Mouse (Mus musculus): Measurements from ENCODE around the gene Smarca4. TPM values are rescaled to one million over a fixed set of nuclear protein-coding genes. Genes with fewer than 3 reads are reported as not detected.
"Not testable (repeated sequence)": the region's sequence is repeated elsewhere in the genome, so short reads cannot be mapped to it uniquely, and the experiment has no call there.

The Smarca4 gene
- polyA plus RNA-seq, 1 experiment from 2014 or later: 120 TPM

DNA sequence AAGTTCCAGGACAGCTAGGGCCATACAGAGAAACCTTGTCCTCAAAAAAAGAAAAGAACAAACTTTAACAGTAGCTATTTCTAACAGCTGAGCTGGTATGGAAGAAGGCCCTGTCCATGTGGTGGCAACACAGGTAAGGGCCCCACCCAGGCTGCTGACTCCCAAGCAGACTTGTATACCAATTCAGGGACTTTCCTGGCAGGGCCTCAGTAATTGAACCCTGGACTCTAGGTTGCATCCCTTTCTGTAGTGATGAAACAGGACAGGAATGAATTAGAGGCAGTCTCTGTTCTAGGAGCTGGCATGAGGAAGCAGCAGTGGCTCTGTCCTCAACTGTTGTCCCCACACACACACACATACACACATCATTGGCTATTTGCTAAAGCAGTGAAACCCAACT lies 78.1 kb downstream of the Smarca4 start:
- Histone ChIP-seq H3K4me1 (replicated peaks) (no peaks in the 10 kb centered on the region), H3K27ac (no peak overlapping the region), H3K4me3 (replicated peaks) (no peak overlapping the region), H3K4me2 (no peak overlapping the region), H3K9me3 (no peaks in the 10 kb centered on the region), H3K9ac (replicated peaks) (no peak overlapping the region), H3K27me3 (no peaks in the 10 kb centered on the region), H3K36me3 (peaks cover 96% of the 10 kb centered on the region)
- ATAC-seq (ENCODE audit: insufficient number of reproducible peaks, insufficient read depth, low FRiP score, low TSS enrichment, low read depth): no peak

DNA sequence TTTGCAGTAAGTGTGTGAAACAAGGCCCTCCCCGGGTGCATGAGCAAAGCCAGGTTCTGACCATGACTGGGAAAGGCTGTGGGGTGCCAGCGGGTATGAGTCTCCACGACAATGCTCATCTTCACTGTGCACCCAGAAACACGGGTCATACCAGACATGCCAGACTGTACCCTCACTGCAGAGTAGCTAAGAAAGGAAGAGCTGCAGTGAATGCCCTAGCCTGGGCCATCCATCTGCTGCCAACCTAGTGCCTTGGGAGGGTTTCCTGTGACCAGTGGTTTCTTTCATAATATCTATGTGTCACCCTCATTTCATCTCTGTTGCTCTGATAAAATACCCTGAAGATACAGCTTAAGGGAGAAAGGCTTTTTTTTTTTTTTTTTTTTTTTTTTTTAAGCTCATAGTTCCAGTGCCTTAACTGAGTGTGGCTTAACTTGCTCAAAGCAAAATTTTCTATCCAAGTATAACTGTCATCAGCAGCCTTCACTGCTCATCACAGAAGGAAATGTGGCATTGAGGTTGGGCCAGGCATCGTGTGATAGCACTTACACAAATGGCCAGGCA lies 79.3 kb downstream of the Smarca4 start:
- H3K4me2 ChIP-seq: no peak overlapping the region
- H3K27ac ChIP-seq: no peak overlapping the region
- no peak overlapping the region for H3K4me3 ChIP-seq (replicated peaks)
- H3K4me1 ChIP-seq (replicated peaks): no peaks in the 10 kb centered on the region
- peaks cover 96% of the 10 kb centered on the region for H3K36me3 ChIP-seq
- H3K9ac ChIP-seq (replicated peaks): no peak overlapping the region
- ATAC-seq (ENCODE audit: insufficient number of reproducible peaks, insufficient read depth, low FRiP score, low TSS enrichment, low read depth): no peak
- no peaks in the 10 kb centered on the region for H3K27me3 ChIP-seq
- no peaks in the 10 kb centered on the region for H3K9me3 ChIP-seq
- 91% methylated on average over 5 of the region's 5 CpGs for WGBS

GRCm38 (mm10) chr9:21697121-21697520 lies 81.2 kb downstream of the Smarca4 start:
- ATAC-seq (ENCODE audit: insufficient number of reproducible peaks, insufficient read depth, low FRiP score, low TSS enrichment, low read depth): no peak

GRCm38 (mm10) chr9:21699280-21699679 lies 83.3 kb downstream of the Smarca4 start:
- not testable (repeated sequence) for H3K4me2 ChIP-seq; H3K27me3 ChIP-seq; H3K9me3 ChIP-seq; ATAC-seq (ENCODE audit: insufficient number of reproducible peaks, insufficient read depth, low FRiP score, low TSS enrichment, low read depth); H3K4me1 ChIP-seq (replicated peaks); H3K9ac ChIP-seq (replicated peaks); H3K27ac ChIP-seq; H3K4me3 ChIP-seq (replicated peaks)
- WGBS: 89% methylated on average over 6 of the region's 6 CpGs
- H3K36me3 ChIP-seq: peaks cover 97% of the 10 kb centered on the region

More at GRCm38 (mm10) chr9:21697121-21697520, 81.2 kb downstream of the Smarca4 start:
- Histone ChIP-seq H3K4me2 (no peak overlapping the region), H3K27me3 (no peaks in the 10 kb centered on the region), H3K9me3 (no peaks in the 10 kb centered on the region), H3K9ac (replicated peaks) (no peak overlapping the region), H3K36me3 (peaks cover 97% of the 10 kb centered on the region), H3K27ac (no peak overlapping the region), H3K4me1 (replicated peaks) (no peaks in the 10 kb centered on the region), H3K4me3 (replicated peaks) (no peak overlapping the region)
- WGBS: 85% methylated on average over 6 of the region's 6 CpGs

DNA sequence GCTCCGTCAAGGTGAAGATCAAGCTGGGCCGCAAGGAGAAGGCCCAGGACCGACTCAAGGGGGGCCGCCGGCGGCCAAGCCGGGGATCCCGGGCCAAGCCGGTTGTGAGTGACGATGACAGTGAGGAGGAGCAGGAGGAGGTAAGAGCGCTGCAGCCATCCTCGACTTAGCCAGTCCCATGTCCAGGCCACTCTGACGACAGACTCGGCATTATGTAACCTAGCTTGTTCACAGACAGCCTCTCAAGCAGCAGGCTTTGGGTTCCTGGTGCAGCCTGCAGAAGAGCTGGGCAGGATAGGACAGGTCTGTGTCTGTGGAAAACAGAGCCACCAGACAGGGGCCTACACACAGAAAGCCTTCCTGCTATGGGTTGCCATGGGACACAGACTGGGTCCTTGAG lies 85.1 kb downstream of the Smarca4 start:
- Histone ChIP-seq H3K9ac (replicated peaks) (no peak overlapping the region), H3K36me3 (peaks cover 97% of the 10 kb centered on the region), H3K9me3 (no peaks in the 10 kb centered on the region), H3K27ac (no peak overlapping the region), H3K27me3 (no peaks in the 10 kb centered on the region), H3K4me3 (replicated peaks) (no peak overlapping the region), H3K4me2 (no peak overlapping the region), H3K4me1 (replicated peaks) (no peaks in the 10 kb centered on the region)
- 94% methylated on average over 14 of the region's 14 CpGs for WGBS
- ATAC-seq (ENCODE audit: insufficient number of reproducible peaks, insufficient read depth, low FRiP score, low TSS enrichment, low read depth): no peak

DNA sequence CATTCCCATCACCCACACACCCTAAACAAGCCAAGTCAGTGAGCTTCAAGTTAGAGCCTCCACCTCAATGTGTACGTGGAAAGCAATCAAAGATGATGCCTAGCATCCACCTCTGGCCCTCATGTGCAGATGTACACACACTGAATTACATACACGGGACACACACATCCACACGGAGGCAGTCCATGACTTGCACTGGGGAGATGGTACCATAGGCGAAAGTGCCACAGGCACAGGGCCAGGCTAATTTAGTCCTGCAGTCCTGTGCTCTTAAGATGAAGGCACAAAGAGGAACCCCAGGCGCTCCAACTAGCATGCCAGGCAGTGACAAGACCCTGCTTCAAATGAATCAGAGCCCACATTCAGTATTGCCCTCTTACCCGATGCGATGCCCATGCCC lies 87.5 kb downstream of the Smarca4 start:
- Histone ChIP-seq H3K9ac (replicated peaks) (no peak overlapping the region), H3K9me3 (no peaks in the 10 kb centered on the region), H3K4me3 (replicated peaks) (no peak overlapping the region), H3K27me3 (no peaks in the 10 kb centered on the region), H3K36me3 (peaks cover 95% of the 10 kb centered on the region), H3K4me1 (replicated peaks) (no peaks in the 10 kb centered on the region), H3K4me2 (no peak overlapping the region), H3K27ac (no peak overlapping the region)
- 95% methylated on average over 7 of the region's 7 CpGs for WGBS
- ATAC-seq (ENCODE audit: insufficient number of reproducible peaks, insufficient read depth, low FRiP score, low TSS enrichment, low read depth): no peak

- WGBS: 85% methylated on average over 4 of the region's 4 CpGs
- H3K4me1 ChIP-seq (replicated peaks): no peaks in the 10 kb centered on the region
- no peak overlapping the region for H3K4me3 ChIP-seq (replicated peaks)
- no peak for ATAC-seq (ENCODE audit: insufficient number of reproducible peaks, insufficient read depth, low FRiP score, low TSS enrichment, low read depth)
- H3K9ac ChIP-seq (replicated peaks): no peak overlapping the region
- H3K27me3 ChIP-seq: no peaks in the 10 kb centered on the region
- H3K36me3 ChIP-seq: peaks cover 82% of the 10 kb centered on the region
- no peak overlapping the region for H3K27ac ChIP-seq
- no peaks in the 10 kb centered on the region for H3K9me3 ChIP-seq
- no peak overlapping the region for H3K4me2 ChIP-seq
Observed at GRCm38 (mm10) chr9:21706085-21706484, 90.1 kb downstream of the Smarca4 start.

- Histone ChIP-seq H3K4me1 (replicated peaks) (no peaks in the 10 kb centered on the region), H3K27me3 (no peaks in the 10 kb centered on the region), H3K27ac (no peak overlapping the region), H3K4me2 (no peak overlapping the region), H3K9ac (replicated peaks) (no peak overlapping the region), H3K4me3 (replicated peaks) (no peak overlapping the region), H3K9me3 (no peaks in the 10 kb centered on the region), H3K36me3 (peaks cover 75% of the 10 kb centered on the region)
- no peak for ATAC-seq (ENCODE audit: insufficient number of reproducible peaks, insufficient read depth, low FRiP score, low TSS enrichment, low read depth)
- 91% methylated on average over 8 of the region's 8 CpGs for WGBS
Observed at GRCm38 (mm10) chr9:21706586-21707265, 90.8 kb downstream of the Smarca4 start.

DNA sequence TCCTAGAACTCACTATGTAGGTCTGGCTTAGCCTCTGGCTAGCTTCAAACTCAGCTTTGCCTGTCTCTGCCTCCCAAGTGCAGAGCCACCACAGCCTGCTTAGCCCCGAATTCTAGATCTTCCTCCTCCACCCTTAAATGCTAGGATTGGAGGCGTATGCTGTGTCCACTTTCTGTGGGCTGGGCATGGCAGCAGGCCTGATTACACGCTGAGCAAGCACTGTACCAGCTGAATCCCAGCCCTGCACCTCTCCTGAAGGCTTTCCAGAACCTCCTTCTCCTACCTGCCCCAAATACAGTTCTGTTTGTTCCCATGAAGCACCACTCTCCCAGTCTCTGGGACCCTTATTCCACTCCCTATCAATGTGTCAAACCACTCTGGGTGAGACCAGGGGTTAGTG lies 93.4 kb downstream of the Smarca4 start:
- no peak for ATAC-seq (ENCODE audit: insufficient number of reproducible peaks, insufficient read depth, low FRiP score, low TSS enrichment, low read depth)
- 87% methylated on average over 3 of the region's 3 CpGs for WGBS
- Histone ChIP-seq H3K27ac (no peak overlapping the region), H3K4me1 (replicated peaks) (no peaks in the 10 kb centered on the region), H3K9ac (replicated peaks) (no peak overlapping the region), H3K4me3 (replicated peaks) (no peak overlapping the region), H3K9me3 (no peaks in the 10 kb centered on the region), H3K36me3 (peaks cover 55% of the 10 kb centered on the region), H3K27me3 (no peaks in the 10 kb centered on the region), H3K4me2 (no peak overlapping the region)

- ATAC-seq (ENCODE audit: insufficient number of reproducible peaks, insufficient read depth, low FRiP score, low TSS enrichment, low read depth): no peak
- WGBS: 69% methylated on average over 4 of the region's 4 CpGs
- Histone ChIP-seq H3K9me3 (0 out of 2 replicates have a peak, but pooled peaks cover 3% of the 10 kb centered on the region), H3K4me3 (replicated peaks) (no peak overlapping the region), H3K36me3 (0 out of 2 replicates have a peak, but pooled peaks cover 6% of the 10 kb centered on the region), H3K4me2 (no peak overlapping the region), H3K27me3 (no peaks in the 10 kb centered on the region), H3K27ac (no peak overlapping the region), H3K4me1 (replicated peaks) (no peaks in the 10 kb centered on the region), H3K9ac (replicated peaks) (no peak overlapping the region)
Observed at GRCm38 (mm10) chr9:21715298-21715697, 99.3 kb downstream of the Smarca4 start.

DNA sequence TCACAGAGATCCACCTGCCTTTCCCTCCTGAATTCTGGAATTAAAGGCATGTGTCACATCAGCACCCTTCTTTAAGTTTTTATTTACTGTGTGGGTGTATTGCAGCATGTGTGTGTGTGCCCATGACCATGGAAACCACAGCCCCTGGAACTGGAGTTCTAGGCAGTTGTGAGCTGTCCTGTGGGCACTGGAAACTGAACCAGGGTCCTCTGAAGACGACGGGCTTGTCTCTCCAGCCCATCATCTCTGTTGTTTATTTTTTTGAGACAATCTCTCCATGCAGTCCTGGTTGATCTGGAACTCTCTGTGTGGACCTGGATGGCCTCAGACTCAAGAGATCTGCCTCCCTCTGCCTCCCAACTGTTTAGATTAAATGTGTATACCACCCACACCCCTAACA lies 101.0 kb downstream of the Smarca4 start:
- ATAC-seq (ENCODE audit: insufficient number of reproducible peaks, insufficient read depth, low FRiP score, low TSS enrichment, low read depth): no peak
- Histone ChIP-seq H3K4me1 (replicated peaks) (0 out of 2 replicates have a peak, but pooled peaks cover 4% of the 10 kb centered on the region), H3K36me3 (0 out of 2 replicates have a peak, but pooled peaks cover 6% of the 10 kb centered on the region), H3K9me3 (0 out of 2 replicates have a peak, but pooled peaks cover 3% of the 10 kb centered on the region), H3K27me3 (no peaks in the 10 kb centered on the region), H3K4me3 (replicated peaks) (no peak overlapping the region), H3K27ac (no peak overlapping the region), H3K4me2 (no peak overlapping the region), H3K9ac (replicated peaks) (no peak overlapping the region)
- WGBS: 88% methylated on average over 2 of the region's 2 CpGs

GRCm38 (mm10) chr9:21721036-21721435 lies 105.1 kb downstream of the Smarca4 start:
- Histone ChIP-seq H3K9me3 (0 out of 2 replicates have a peak, but pooled peaks cover 3% of the 10 kb centered on the region), H3K4me1 (replicated peaks) (peaks cover 24% of the 10 kb centered on the region), H3K27ac (peak overlapping the region; percentile 45; the same call in 1 of the 2 replicates), H3K4me2 (no peak overlapping the region), H3K27me3 (no peaks in the 10 kb centered on the region), H3K9ac (replicated peaks) (no peak overlapping the region), H3K4me3 (replicated peaks) (no peak overlapping the region), H3K36me3 (no peaks in the 10 kb centered on the region; the same call in 1 of the 2 replicates)
- 58% methylated on average over 2 of the region's 2 CpGs for WGBS
- ATAC-seq (ENCODE audit: insufficient number of reproducible peaks, insufficient read depth, low FRiP score, low TSS enrichment, low read depth): no peak
